Mouse (Mus musculus) embryonic facial prominence, embryonic 13.5 days (tissue): ENCODE measurements around the gene P2ry14. TPM values are rescaled to one million over a fixed set of nuclear protein-coding genes. Genes with fewer than 3 reads are reported as not detected.
A peak's percentile ranks its signal among the peaks of the same experiment; 100 is the strongest.

ENCODE experiments used
- ATAC-seq: fragments of 200-750 bp; cut with Nextera tagmentation; 2 replicates; pipeline ENCODE4 v1.8.0; 2017; ENCODE audit warnings: low read depth; ENCODE audit not compliant: insufficient number of reproducible peaks, insufficient read depth, low FRiP score, low TSS enrichment
- H3K27ac ChIP-seq: fragments of 300-500 bp; sonication (generic); 2 replicates; pipeline ENCODE4 v1.5.1; 2015; ENCODE audit warnings: moderate library complexity, mild to moderate bottlenecking, inconsistent platforms
- H3K27me3 ChIP-seq: fragments of 300-500 bp; sonication (generic); 2 replicates; pipeline ENCODE4 v1.6.1; 2015; ENCODE audit warnings: mild to moderate bottlenecking, inconsistent platforms
- H3K36me3 ChIP-seq: fragments of 300-500 bp; sonication (generic); 2 replicates; pipeline ENCODE4 v1.6.1; 2015; ENCODE audit warnings: mild to moderate bottlenecking, inconsistent platforms
- H3K4me1 ChIP-seq: fragments of 300-500 bp; sonication (generic); 2 replicates; pipeline ENCODE4 v1.6.1; 2015; ENCODE audit warnings: inconsistent platforms
- H3K4me2 ChIP-seq: fragments of 300-500 bp; sonication (generic); 2 replicates; pipeline ENCODE4 v1.6.1; 2015; ENCODE audit warnings: moderate library complexity, mild to moderate bottlenecking, inconsistent platforms
- H3K4me3 ChIP-seq: fragments of 300-500 bp; sonication (generic); 2 replicates; pipeline ENCODE4 v1.5.1; 2015; ENCODE audit warnings: mild to moderate bottlenecking, inconsistent platforms
- H3K9ac ChIP-seq: fragments of 300-500 bp; sonication (generic); 2 replicates; pipeline ENCODE4 v1.6.1; 2015; ENCODE audit warnings: mild to moderate bottlenecking, inconsistent platforms
- H3K9me3 ChIP-seq: fragments of 300-500 bp; sonication (generic); 2 replicates; pipeline ENCODE4 v1.6.1; 2016; ENCODE audit warnings: inconsistent platforms
- WGBS: fragments of 180-500 bp; shearing (Covaris S2); methylation state at CpG from one replicate; pipeline ENCODE4 v1.1.7; 2015; ENCODE audit warnings: mixed read lengths; 5-methylcytosine and 5-hydroxymethylcytosine counted together
- polyA plus RNA-seq: library from polyadenylated mRNA; unstranded; fragments of >200 nt; fragmentation: Nextera tagmentation; extraction: Ambion mirVana; gene quantifications from 2 replicates; pipeline ENCODE4 v1.2.1, GENCODE M21; 2015

Gene P2ry14
- 2.1 and 2.4 TPM in 2 replicates for polyA plus RNA-seq

GRCm38 (mm10) chr3:59153424-59153823 lies at the start of gene P2ry14:
P2ry14 (minus strand) TSS chr3:59153618.
- H3K4me2 ChIP-seq, result no peak within 1 kb of the TSS
- no peak within 1 kb of the TSS for H3K27ac ChIP-seq
- H3K9me3 ChIP-seq, result no peaks in the 10 kb centered on the region
- H3K4me1 ChIP-seq, result no peaks in the 10 kb centered on the region
- H3K27me3 ChIP-seq, result no peaks in the 10 kb centered on the region
- no peaks in the 10 kb centered on the region for H3K36me3 ChIP-seq
- no peak within 1 kb of the TSS for H3K9ac ChIP-seq
- 82% methylated on average over 5 of the region's 5 CpGs for WGBS
- no peak within 1 kb of the TSS for H3K4me3 ChIP-seq
- no peak for ATAC-seq

- Histone ChIP-seq H3K9me3 (no peaks in the 10 kb centered on the region), H3K27me3 (no peaks in the 10 kb centered on the region), H3K9ac (no peak overlapping the region), H3K4me3 (no peak overlapping the region), H3K4me1 (no peaks in the 10 kb centered on the region), H3K36me3 (no peaks in the 10 kb centered on the region), H3K27ac (no peak overlapping the region; the same call in 1 of the 2 replicates), H3K4me2 (no peak overlapping the region)
- ATAC-seq, result no peak
- 78% methylated on average over 4 of the region's 4 CpGs for WGBS
These were observed 44.0 kb upstream of the P2ry14 start for GRCm38 (mm10) chr3:59197329-59197948.

- WGBS, result 82% methylated on average over 7 of the region's 7 CpGs
- Histone ChIP-seq H3K27ac (peak within 1 kb of the TSS; percentile 74), H3K9me3 (no peaks in the 10 kb centered on the region), H3K4me3 (no peak within 1 kb of the TSS), H3K36me3 (no peaks in the 10 kb centered on the region), H3K27me3 (no peaks in the 10 kb centered on the region), H3K4me2 (no peak within 1 kb of the TSS), H3K9ac (no peak within 1 kb of the TSS), H3K4me1 (no peaks in the 10 kb centered on the region)
- no peak for ATAC-seq
These were observed 41.5 kb upstream of the P2ry14 start, which contains the start of gene Gpr87 for GRCm38 (mm10) chr3:59194938-59195337. Gpr87 (minus strand) TSS chr3:59195104.

GRCm38 (mm10) chr3:59194099-59194498 lies 40.7 kb upstream of the P2ry14 start:
- 78% methylated on average over 7 of the region's 7 CpGs for WGBS
- peak; percentile 53; the same call in 1 of the 2 replicates for ATAC-seq
- peak overlapping the region; percentile 58; the same call in 1 of the 2 replicates for H3K27ac ChIP-seq

GRCm38 (mm10) chr3:59191674-59192073 lies 38.3 kb upstream of the P2ry14 start:
- no peak overlapping the region for H3K9ac ChIP-seq
- H3K9me3 ChIP-seq, result no peaks in the 10 kb centered on the region
- H3K4me1 ChIP-seq, result no peaks in the 10 kb centered on the region
- ATAC-seq, result no peak
- H3K36me3 ChIP-seq, result no peaks in the 10 kb centered on the region
- no peak overlapping the region for H3K4me2 ChIP-seq
- no peak overlapping the region for H3K4me3 ChIP-seq
- H3K27me3 ChIP-seq, result no peaks in the 10 kb centered on the region
- 90% methylated on average over 6 of the region's 6 CpGs for WGBS
- H3K27ac ChIP-seq, result no peak overlapping the region

More at GRCm38 (mm10) chr3:59194099-59194498, 40.7 kb upstream of the P2ry14 start:
- Histone ChIP-seq H3K4me2 (no peak overlapping the region), H3K27me3 (no peaks in the 10 kb centered on the region), H3K9ac (no peak overlapping the region), H3K4me1 (no peaks in the 10 kb centered on the region), H3K36me3 (no peaks in the 10 kb centered on the region), H3K9me3 (no peaks in the 10 kb centered on the region), H3K4me3 (no peak overlapping the region)

- WGBS, result 70% methylated on average over 4 of the region's 4 CpGs
- H3K27ac ChIP-seq, result no peak overlapping the region
- no peaks in the 10 kb centered on the region for H3K4me1 ChIP-seq
- H3K36me3 ChIP-seq, result no peaks in the 10 kb centered on the region
- H3K9ac ChIP-seq, result no peak overlapping the region
- H3K4me3 ChIP-seq, result no peak overlapping the region
- no peak overlapping the region for H3K4me2 ChIP-seq
- no peaks in the 10 kb centered on the region for H3K27me3 ChIP-seq
- no peaks in the 10 kb centered on the region for H3K9me3 ChIP-seq
- no peak for ATAC-seq
These were observed 33.9 kb upstream of the P2ry14 start for GRCm38 (mm10) chr3:59187336-59187735.

GRCm38 (mm10) chr3:59185662-59186061 lies 32.2 kb upstream of the P2ry14 start:
- no peak overlapping the region for H3K4me3 ChIP-seq
- H3K27ac ChIP-seq, result no peak overlapping the region
- H3K4me1 ChIP-seq, result no peaks in the 10 kb centered on the region
- no peak overlapping the region for H3K4me2 ChIP-seq
- WGBS, result 88% methylated on average over 4 of the region's 4 CpGs
- no peak for ATAC-seq
- no peak overlapping the region for H3K9ac ChIP-seq
- no peaks in the 10 kb centered on the region for H3K36me3 ChIP-seq
- no peaks in the 10 kb centered on the region for H3K9me3 ChIP-seq
- no peaks in the 10 kb centered on the region for H3K27me3 ChIP-seq

- Histone ChIP-seq H3K27me3 (no peaks in the 10 kb centered on the region), H3K36me3 (no peaks in the 10 kb centered on the region), H3K4me3 (no peak overlapping the region), H3K4me2 (no peak overlapping the region), H3K4me1 (no peaks in the 10 kb centered on the region), H3K27ac (no peak overlapping the region), H3K9ac (no peak overlapping the region), H3K9me3 (no peaks in the 10 kb centered on the region)
- ATAC-seq, result no peak
These were observed 28.7 kb upstream of the P2ry14 start for GRCm38 (mm10) chr3:59182129-59182528.

- Histone ChIP-seq H3K4me3 (no peak overlapping the region), H3K9me3 (no peaks in the 10 kb centered on the region), H3K4me2 (no peak overlapping the region), H3K27me3 (no peaks in the 10 kb centered on the region), H3K36me3 (no peaks in the 10 kb centered on the region), H3K9ac (no peak overlapping the region), H3K4me1 (no peaks in the 10 kb centered on the region), H3K27ac (no peak overlapping the region)
- 61% methylated on average over 5 of the region's 5 CpGs for WGBS
- no peak for ATAC-seq
These were observed 27.7 kb upstream of the P2ry14 start for GRCm38 (mm10) chr3:59181134-59181533.

GRCm38 (mm10) chr3:59176871-59177270 lies 23.5 kb upstream of the P2ry14 start:
- no peak overlapping the region for H3K4me3 ChIP-seq
- no peaks in the 10 kb centered on the region for H3K36me3 ChIP-seq
- H3K4me2 ChIP-seq, result no peak overlapping the region
- no peak overlapping the region for H3K27ac ChIP-seq
- H3K4me1 ChIP-seq, result no peaks in the 10 kb centered on the region
- 80% methylated on average over 5 of the region's 5 CpGs for WGBS
- no peak for ATAC-seq
- H3K9me3 ChIP-seq, result no peaks in the 10 kb centered on the region
- no peaks in the 10 kb centered on the region for H3K27me3 ChIP-seq
- H3K9ac ChIP-seq, result no peak overlapping the region

- H3K4me2 ChIP-seq, result no peak overlapping the region
- no peak overlapping the region for H3K9ac ChIP-seq
- no peak overlapping the region for H3K27ac ChIP-seq
- ATAC-seq, result 0 out of 2 replicates have a peak, but pooled peaks have one; percentile 43
- H3K36me3 ChIP-seq, result no peaks in the 10 kb centered on the region
- no peaks in the 10 kb centered on the region for H3K9me3 ChIP-seq
- peaks cover 2% of the 10 kb centered on the region; the same call in 1 of the 2 replicates for H3K4me1 ChIP-seq
- H3K4me3 ChIP-seq, result no peak overlapping the region
- H3K27me3 ChIP-seq, result no peaks in the 10 kb centered on the region
- WGBS, result 24% methylated on average over 5 of the region's 5 CpGs
These were observed 21.8 kb upstream of the P2ry14 start for GRCm38 (mm10) chr3:59175234-59175633.

- Histone ChIP-seq H3K27ac (no peak overlapping the region), H3K4me2 (no peak overlapping the region), H3K9ac (no peak overlapping the region), H3K27me3 (no peaks in the 10 kb centered on the region), H3K4me1 (peaks cover 8% of the 10 kb centered on the region; the same call in 1 of the 2 replicates), H3K4me3 (no peak overlapping the region), H3K9me3 (no peaks in the 10 kb centered on the region), H3K36me3 (no peaks in the 10 kb centered on the region)
- 74% methylated on average over 6 of the region's 6 CpGs for WGBS
- no peak for ATAC-seq
These were observed 21.2 kb upstream of the P2ry14 start for GRCm38 (mm10) chr3:59174426-59175154.
